Mouse (Mus musculus) spleen, adult 2 months (tissue): ENCODE results near the gene Dmkn. TPM values are rescaled to one million over a fixed set of nuclear protein-coding genes. Genes with fewer than 3 reads are reported as not detected.

Source experiments
- DNase-seq, 2 experiments: peaks; one replicate each; pipeline versions ENCODE4 v3.0.0 to v3.0.0-alpha.2; 2012 to 2021; ENCODE audit warnings: low spot score in 2 of 2, low read depth in 1 of 2
- H3K27ac ChIP-seq: fragments of 200-500 bp; 2 replicates; pipeline ENCODE4 v1.5.1; 2012; ENCODE audit warnings: low read length, inconsistent platforms; ENCODE audit not compliant: insufficient read depth
- H3K27me3 ChIP-seq: fragments of 200-500 bp; 2 replicates; pipeline ENCODE4 v1.6.1; 2012; ENCODE audit warnings: mild to moderate bottlenecking, moderate library complexity, low read length, inconsistent platforms; ENCODE audit not compliant: control insufficient read depth, insufficient read depth
- H3K36me3 ChIP-seq: fragments of 200-500 bp; 2 replicates; pipeline ENCODE4 v1.6.1; 2012; ENCODE audit warnings: mild to moderate bottlenecking, low read length, inconsistent platforms; ENCODE audit not compliant: control insufficient read depth, insufficient read depth
- H3K4me1 ChIP-seq: fragments of 200-500 bp; 2 replicates; pipeline ENCODE4 v1.6.1; 2011; ENCODE audit warnings: inconsistent platforms; ENCODE audit not compliant: control insufficient read depth, insufficient read depth, insufficient read length
- H3K4me3 ChIP-seq: fragments of 200-500 bp; 2 replicates; pipeline ENCODE4 v1.5.1; 2011; ENCODE audit warnings: mild to moderate bottlenecking, inconsistent platforms; ENCODE audit not compliant: insufficient read depth, insufficient read length; ENCODE audit errors: extremely low read depth
- CTCF ChIP-seq: fragments of 200-500 bp; IDR thresholded peaks from 2 replicates; pipeline ENCODE4 v1.5.1; 2011; ENCODE audit warnings: mild to moderate bottlenecking, inconsistent platforms; ENCODE audit not compliant: insufficient read depth, insufficient read length, insufficient replicate concordance; ENCODE audit errors: extremely low read depth
- POLR2A ChIP-seq: fragments of 200-500 bp; IDR thresholded peaks from 2 replicates; pipeline ENCODE4 v1.6.1; 2011; ENCODE audit warnings: low read depth, low read length, inconsistent platforms
- WGBS: fragments of 180-500 bp; shearing (Covaris S2); methylation state at CpG from one replicate; pipeline ENCODE4 v1.1.7; 2018; 5-methylcytosine and 5-hydroxymethylcytosine counted together
- polyA plus RNA-seq: library from polyadenylated mRNA; depleted of rRNA; stranded (reverse); fragments of >200 nt; gene quantifications from 2 replicates; pipeline ENCODE4 v1.2.3, GENCODE M21; 2012

Gene Dmkn
- polyA plus RNA-seq, 1 experiment = 1.1 TPM

DNA sequence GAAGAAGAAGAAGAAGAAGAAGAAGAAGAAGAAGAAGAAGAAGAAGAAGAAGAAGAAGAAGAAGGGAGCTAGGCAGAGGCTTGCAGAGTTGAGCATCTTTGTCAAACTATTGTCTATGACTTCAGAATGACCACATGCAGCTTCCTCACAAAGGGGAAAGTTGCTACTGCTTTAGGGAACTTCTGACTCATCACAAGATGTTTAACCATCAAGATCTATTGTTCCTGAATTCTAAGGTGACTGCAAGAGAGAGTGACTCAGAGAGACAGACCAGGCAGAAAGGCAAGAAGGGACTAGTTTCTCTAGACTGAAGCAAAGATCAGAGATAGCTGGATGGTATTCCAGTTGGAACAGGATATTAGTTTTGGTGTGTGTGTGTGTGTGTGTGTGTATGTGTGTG, 31.4 kb downstream of the Dmkn start:
- H3K27me3 ChIP-seq = no peaks in the 10 kb centered on the region
- TF ChIP-seq CTCF (no peak), POLR2A (no peak)
- no peak overlapping the region for H3K27ac ChIP-seq
- H3K4me1 ChIP-seq = no peaks in the 10 kb centered on the region
- H3K36me3 ChIP-seq = no peaks in the 10 kb centered on the region
- DNase-seq = no peak
- no peak overlapping the region for H3K4me3 ChIP-seq

DNA sequence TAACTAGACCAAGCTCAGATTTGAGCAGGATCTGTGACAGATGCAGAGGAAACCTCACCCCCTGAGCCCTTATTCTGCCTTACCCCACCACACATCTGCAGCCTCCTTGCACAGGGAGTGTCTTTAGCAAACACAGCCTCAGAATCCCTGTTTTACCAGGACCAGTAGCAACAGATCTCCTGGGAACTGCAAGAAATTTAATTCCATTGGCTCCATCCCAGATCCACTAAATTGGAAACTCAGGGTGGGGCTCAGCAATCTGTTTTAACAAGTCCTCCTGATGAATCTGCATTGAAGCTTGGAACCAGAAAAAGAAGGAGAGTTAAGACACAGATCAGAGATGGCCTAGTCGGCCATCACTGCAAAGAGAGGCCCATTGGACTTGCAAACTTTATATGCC, 33.2 kb downstream of the Dmkn start:
- Histone ChIP-seq H3K27ac (no peak overlapping the region), H3K4me1 (no peaks in the 10 kb centered on the region), H3K4me3 (no peak overlapping the region), H3K36me3 (no peaks in the 10 kb centered on the region), H3K27me3 (no peaks in the 10 kb centered on the region)
- 94% methylated on average over 1 of the region's 1 CpGs for WGBS
- DNase-seq = no peak
- TF ChIP-seq POLR2A = no peak
- TF ChIP-seq CTCF = no peak

DNA sequence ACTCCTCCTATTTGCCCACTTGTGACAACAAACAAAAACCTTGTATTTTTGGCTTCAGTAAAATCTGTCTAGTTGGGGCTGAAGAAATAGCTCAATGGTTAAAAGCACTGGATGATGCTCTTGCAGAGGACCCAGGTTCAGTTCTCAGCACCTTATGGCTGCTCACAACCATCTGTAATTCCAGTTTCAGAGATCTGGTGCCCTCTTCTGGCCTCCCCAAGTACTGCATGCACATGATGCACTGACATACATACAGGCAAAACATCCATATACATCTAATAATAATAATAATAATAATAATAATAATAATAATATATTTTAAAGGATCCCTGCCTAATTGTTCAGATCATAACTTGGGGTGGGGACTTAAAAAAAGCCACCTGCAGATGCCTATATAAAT, 37.1 kb downstream of the Dmkn start:
- TF ChIP-seq POLR2A (no peak), CTCF (no peak)
- no peaks in the 10 kb centered on the region for H3K36me3 ChIP-seq
- H3K4me1 ChIP-seq = no peaks in the 10 kb centered on the region
- no peak overlapping the region for H3K4me3 ChIP-seq
- no peaks in the 10 kb centered on the region for H3K27me3 ChIP-seq
- no peak overlapping the region for H3K27ac ChIP-seq
- no peak for DNase-seq

DNA sequence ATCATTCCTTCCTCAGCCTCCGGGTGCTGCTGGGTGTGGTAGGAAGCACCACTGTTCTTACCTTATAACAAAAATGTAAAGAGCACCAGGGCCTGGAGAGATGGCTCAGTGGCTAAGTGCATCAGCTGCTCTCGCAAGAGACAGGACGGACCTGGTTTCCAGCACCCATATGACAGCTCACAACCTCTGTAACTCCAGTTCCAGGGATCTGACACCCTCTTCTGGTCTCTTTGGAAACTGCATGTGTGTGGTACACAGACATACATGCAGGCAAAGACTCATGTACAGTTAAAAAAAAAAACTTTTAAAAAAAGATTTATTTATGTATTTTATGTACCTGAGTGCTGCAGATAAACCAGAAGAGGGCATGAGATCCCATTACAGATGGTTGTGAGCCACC, 39.7 kb downstream of the Dmkn start:
- Histone ChIP-seq H3K4me3 (no peak overlapping the region), H3K4me1 (no peaks in the 10 kb centered on the region), H3K27ac (no peak overlapping the region), H3K27me3 (no peaks in the 10 kb centered on the region), H3K36me3 (no peaks in the 10 kb centered on the region)
- TF ChIP-seq POLR2A (no peak), CTCF (no peak)
- 98% methylated on average over 3 of the region's 3 CpGs for WGBS
- no peak for DNase-seq

DNA sequence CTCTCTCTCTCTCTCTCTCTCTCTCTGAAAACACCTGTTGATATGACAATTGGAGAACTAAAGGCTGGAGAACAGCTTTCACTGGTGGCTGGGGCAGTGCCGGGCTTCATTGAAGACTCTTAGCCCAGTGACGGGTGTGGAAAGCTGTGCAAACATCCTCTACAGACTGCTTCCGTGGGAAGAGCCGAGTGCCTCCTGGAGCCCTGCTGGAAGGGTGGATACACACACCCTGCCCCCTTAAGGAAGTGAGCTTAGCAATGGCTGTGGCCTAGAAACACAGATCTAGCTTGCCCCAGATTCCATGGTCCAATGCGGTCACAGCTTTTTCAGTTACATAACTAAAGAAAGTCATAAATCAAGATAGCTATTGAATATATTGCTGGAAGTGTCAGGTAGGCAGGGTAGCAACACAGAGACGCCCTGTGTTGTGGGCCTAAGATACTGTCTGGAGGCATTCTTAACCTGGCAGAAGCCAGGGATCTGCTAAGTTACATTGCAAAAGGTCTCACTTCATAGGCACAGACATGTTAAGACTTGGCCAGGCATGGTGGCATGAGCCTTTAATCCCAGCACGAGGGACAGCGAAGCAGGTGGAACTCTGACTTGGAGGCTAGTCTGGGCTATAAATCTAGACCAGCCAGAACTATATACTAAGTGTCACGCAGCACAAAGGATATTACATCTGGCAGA, 40.6 kb downstream of the Dmkn start:
- Histone ChIP-seq H3K4me1 (no peaks in the 10 kb centered on the region), H3K36me3 (no peaks in the 10 kb centered on the region), H3K27me3 (no peaks in the 10 kb centered on the region), H3K27ac (no peak overlapping the region), H3K4me3 (no peak overlapping the region)
- no peak for TF ChIP-seq POLR2A
- no peak for TF ChIP-seq CTCF
- WGBS = 85% methylated on average over 9 of the region's 9 CpGs
- DNase-seq = no peak

DNA sequence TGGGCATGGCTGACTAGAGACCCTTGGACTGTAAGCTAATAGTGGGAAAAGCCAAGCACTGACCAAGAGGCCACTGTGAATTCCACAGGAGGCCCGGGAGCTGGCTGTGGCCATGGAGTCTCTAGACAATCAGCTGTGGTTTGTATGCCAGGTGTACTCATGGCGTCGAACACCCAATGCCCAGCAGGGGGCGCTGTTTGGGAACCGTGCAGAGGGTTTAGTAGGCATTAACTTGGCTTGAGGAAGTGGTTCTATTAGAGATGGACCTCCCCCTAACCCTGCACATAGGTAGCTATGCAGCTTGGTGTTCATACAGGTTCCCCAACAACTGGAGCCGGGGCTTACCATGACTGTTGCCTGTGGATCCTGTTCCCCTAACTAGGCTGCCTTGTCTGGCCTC, 42.4 kb downstream of the Dmkn start:
- peak; percentile 55 to 77 for DNase-seq
- H3K27me3 ChIP-seq = no peaks in the 10 kb centered on the region
- H3K4me1 ChIP-seq = no peaks in the 10 kb centered on the region
- H3K27ac ChIP-seq = no peak overlapping the region
- WGBS = 40% methylated on average over 6 of the region's 6 CpGs
- TF ChIP-seq POLR2A = no peak
- TF ChIP-seq CTCF = peak; percentile 71; the same call in 1 of the 2 replicates
- no peaks in the 10 kb centered on the region for H3K36me3 ChIP-seq
- H3K4me3 ChIP-seq = no peak overlapping the region

DNA sequence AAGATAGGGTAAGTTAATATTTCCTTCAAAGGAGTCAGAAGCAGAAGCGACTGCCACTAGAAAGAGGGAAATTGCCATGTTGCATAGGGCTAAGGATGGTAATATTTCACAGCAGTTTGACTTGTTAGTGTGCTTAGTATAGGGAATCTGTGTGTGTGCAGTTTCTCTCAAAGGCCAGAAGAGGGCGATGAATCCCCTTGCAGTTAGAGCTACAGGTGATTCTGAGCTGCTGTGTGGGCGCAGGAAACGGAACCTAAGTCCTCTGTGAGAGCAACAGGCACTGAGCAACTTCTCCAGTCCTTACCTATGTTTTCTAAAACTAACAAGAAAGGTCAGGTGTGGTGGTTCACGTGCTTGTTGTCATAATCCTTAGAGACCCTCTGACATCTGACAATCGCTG, 46.8 kb downstream of the Dmkn start:
- H3K27ac ChIP-seq = no peak overlapping the region
- no peaks in the 10 kb centered on the region for H3K36me3 ChIP-seq
- DNase-seq = no peak
- WGBS = 78% methylated on average over 6 of the region's 6 CpGs
- H3K4me1 ChIP-seq = peaks cover 5% of the 10 kb centered on the region; the same call in 1 of the 2 replicates
- no peaks in the 10 kb centered on the region for H3K27me3 ChIP-seq
- TF ChIP-seq POLR2A (no peak), CTCF (peak; percentile 35; the same call in 1 of the 2 replicates)
- no peak overlapping the region for H3K4me3 ChIP-seq
